Mouse (Mus musculus): ENCODE measurements around the gene Dmd. TPM values are rescaled to one million over a fixed set of nuclear protein-coding genes. Genes with fewer than 3 reads are reported as not detected.
"Not testable (repeated sequence)": the region's sequence is repeated elsewhere in the genome, so short reads cannot be mapped to it uniquely, and the experiment has no call there.

Gene Dmd
- polyA plus RNA-seq, 1 experiment from 2014 or later, result 14.6 TPM

DNA sequence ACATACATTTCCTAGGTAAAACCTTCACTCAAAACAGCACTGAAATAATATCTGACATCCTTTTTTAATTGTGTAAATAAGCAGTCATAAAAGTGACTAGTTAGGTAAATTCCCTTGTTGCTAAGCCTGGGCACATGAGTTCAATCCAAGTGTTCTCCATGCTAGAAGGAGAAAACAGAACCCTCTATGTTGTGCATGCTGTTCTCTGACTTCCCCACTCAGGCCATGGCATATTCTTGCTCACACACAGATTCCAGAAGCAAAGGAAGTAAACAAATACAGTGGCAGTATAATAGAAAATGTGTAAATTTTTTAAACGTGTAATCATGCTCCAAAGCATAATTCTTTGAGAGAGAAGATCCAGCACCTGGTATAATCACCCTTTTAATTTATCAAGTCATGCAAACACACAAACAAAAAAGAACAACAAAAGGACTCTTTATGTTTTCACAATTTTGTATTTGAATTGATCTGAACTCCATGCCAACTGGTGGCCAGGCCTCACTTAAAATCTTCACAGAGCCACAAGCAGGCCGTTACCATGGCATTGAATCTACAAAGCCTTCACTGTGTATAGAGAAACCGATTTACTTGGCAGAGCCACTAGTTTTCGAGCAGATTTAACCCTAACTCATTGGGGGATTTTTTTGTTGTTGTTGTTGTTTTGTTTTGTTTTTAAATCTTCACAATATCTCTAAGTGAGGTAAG lies 797.8 kb downstream of the Dmd start:
- Histone ChIP-seq H3K36me3 (ENCODE audit: control insufficient read depth, insufficient read depth) (no peaks in the 10 kb centered on the region), H3K9ac (ENCODE audit: low read depth, low read length) (no peak overlapping the region), H3K9me3 (ENCODE audit: control insufficient read depth) (no peaks in the 10 kb centered on the region), H3K4me1 (replicated peaks; ENCODE audit: control insufficient read depth, insufficient read depth, low read length) (no peaks in the 10 kb centered on the region), H3K27ac (ENCODE audit: low read depth, low read length) (no peak overlapping the region), H3K4me2 (replicated peaks; ENCODE audit: low read depth) (no peak overlapping the region), H3K27me3 (replicated peaks; ENCODE audit: control insufficient read depth, insufficient read depth, low read length) (no peaks in the 10 kb centered on the region), H3K4me3 (ENCODE audit: low read depth, low read length) (no peak overlapping the region)
- no peak for TF ChIP-seq CTCF (IDR thresholded peaks at IDR 0.05; ENCODE audit: low read depth)
- ATAC-seq, result no peak
- 62% methylated on average over 4 of the region's 4 CpGs for WGBS

GRCm38 (mm10) chrX:83787406-83787805 lies 838.7 kb downstream of the Dmd start:
- H3K9me3 ChIP-seq (ENCODE audit: control insufficient read depth), result no peaks in the 10 kb centered on the region
- no peak overlapping the region for H3K4me3 ChIP-seq (ENCODE audit: low read depth, low read length)
- H3K4me1 ChIP-seq (replicated peaks; ENCODE audit: control insufficient read depth, insufficient read depth, low read length), result no peaks in the 10 kb centered on the region
- TF ChIP-seq CTCF (IDR thresholded peaks at IDR 0.05; ENCODE audit: low read depth), result no peak
- no peaks in the 10 kb centered on the region for H3K27me3 ChIP-seq (replicated peaks; ENCODE audit: control insufficient read depth, insufficient read depth, low read length)
- no peak overlapping the region for H3K27ac ChIP-seq (ENCODE audit: low read depth, low read length)
- no peak overlapping the region for H3K9ac ChIP-seq (ENCODE audit: low read depth, low read length)
- H3K36me3 ChIP-seq (ENCODE audit: control insufficient read depth, insufficient read depth), result no peaks in the 10 kb centered on the region
- ATAC-seq, result no peak
- no peak overlapping the region for H3K4me2 ChIP-seq (replicated peaks; ENCODE audit: low read depth)

GRCm38 (mm10) chrX:83867469-83867868 lies 918.8 kb downstream of the Dmd start:
- not testable (repeated sequence) for ATAC-seq; H3K4me3 ChIP-seq (ENCODE audit: low read depth, low read length); H3K4me2 ChIP-seq (replicated peaks; ENCODE audit: low read depth); H3K9me3 ChIP-seq (ENCODE audit: control insufficient read depth); H3K36me3 ChIP-seq (ENCODE audit: control insufficient read depth, insufficient read depth); H3K9ac ChIP-seq (ENCODE audit: low read depth, low read length); H3K4me1 ChIP-seq (replicated peaks; ENCODE audit: control insufficient read depth, insufficient read depth, low read length); H3K27ac ChIP-seq (ENCODE audit: low read depth, low read length); H3K27me3 ChIP-seq (replicated peaks; ENCODE audit: control insufficient read depth, insufficient read depth, low read length)
- 47% methylated on average over 9 of the region's 9 CpGs for WGBS
- TF ChIP-seq CTCF (IDR thresholded peaks at IDR 0.05; ENCODE audit: low read depth), result peak; percentile 61

DNA sequence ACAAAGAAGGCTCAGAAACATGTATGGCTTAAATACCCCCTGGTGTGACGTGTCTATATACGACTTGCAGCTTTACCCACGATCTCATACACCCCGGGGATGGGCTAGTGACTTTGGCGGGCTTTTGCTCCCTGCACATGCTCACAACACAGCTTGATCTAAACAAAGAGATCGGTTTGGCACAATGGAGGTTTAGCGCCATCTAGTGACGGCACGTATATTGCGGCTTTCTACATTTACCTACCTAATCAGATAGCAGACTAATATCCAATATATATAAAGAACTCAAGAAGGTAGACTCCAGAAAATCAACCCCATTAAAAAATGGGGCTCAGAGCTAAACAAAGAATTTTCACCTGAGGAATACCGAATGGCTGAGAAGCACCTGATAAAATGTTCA lies 926.7 kb downstream of the Dmd start:
- ATAC-seq; H3K9ac ChIP-seq (ENCODE audit: low read depth, low read length); H3K9me3 ChIP-seq (ENCODE audit: control insufficient read depth); H3K27ac ChIP-seq (ENCODE audit: low read depth, low read length); H3K4me3 ChIP-seq (ENCODE audit: low read depth, low read length); H3K36me3 ChIP-seq (ENCODE audit: control insufficient read depth, insufficient read depth); H3K4me1 ChIP-seq (replicated peaks; ENCODE audit: control insufficient read depth, insufficient read depth, low read length); H3K27me3 ChIP-seq (replicated peaks; ENCODE audit: control insufficient read depth, insufficient read depth, low read length); H3K4me2 ChIP-seq (replicated peaks; ENCODE audit: low read depth): not testable (repeated sequence)
- WGBS, result 85% methylated on average over 11 of the region's 11 CpGs
- TF ChIP-seq CTCF (IDR thresholded peaks at IDR 0.05; ENCODE audit: low read depth), result peak; percentile 24; the same call in 1 of the 2 replicates

GRCm38 (mm10) chrX:83975895-83976294 lies 1027.2 kb downstream of the Dmd start:
- Histone ChIP-seq H3K9ac (ENCODE audit: low read depth, low read length) (no peak overlapping the region), H3K4me2 (replicated peaks; ENCODE audit: low read depth) (no peak overlapping the region), H3K27ac (ENCODE audit: low read depth, low read length) (no peak overlapping the region), H3K4me3 (ENCODE audit: low read depth, low read length) (no peak overlapping the region), H3K36me3 (ENCODE audit: control insufficient read depth, insufficient read depth) (no peaks in the 10 kb centered on the region), H3K27me3 (replicated peaks; ENCODE audit: control insufficient read depth, insufficient read depth, low read length) (no peaks in the 10 kb centered on the region), H3K4me1 (replicated peaks; ENCODE audit: control insufficient read depth, insufficient read depth, low read length) (no peaks in the 10 kb centered on the region), H3K9me3 (ENCODE audit: control insufficient read depth) (no peaks in the 10 kb centered on the region)
- no peak for ATAC-seq
- WGBS, result 31% methylated on average over 1 of the region's 1 CpGs
- no peak for TF ChIP-seq CTCF (IDR thresholded peaks at IDR 0.05; ENCODE audit: low read depth)

DNA sequence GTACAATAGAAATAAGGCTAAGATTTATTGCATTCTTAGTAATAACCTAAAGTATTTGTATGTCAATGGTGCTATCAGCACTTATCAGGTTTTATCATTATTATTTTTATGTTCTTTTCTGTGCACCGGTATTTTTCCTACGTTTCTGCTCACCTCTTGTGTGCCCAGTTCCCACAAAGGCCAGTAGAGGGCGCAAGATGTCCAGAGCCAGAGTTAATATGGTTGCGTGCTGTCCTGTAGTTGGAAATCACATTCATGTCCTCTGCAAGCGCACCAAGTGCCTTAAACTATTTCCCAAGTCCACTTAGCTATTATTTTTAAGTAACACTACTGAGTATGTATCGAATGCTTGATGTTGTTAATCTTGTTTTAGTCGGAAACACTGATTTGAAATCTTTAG lies 1052.6 kb downstream of the Dmd start:
- peak; percentile 82 for TF ChIP-seq CTCF (IDR thresholded peaks at IDR 0.05; ENCODE audit: low read depth)
- no peak overlapping the region for H3K4me2 ChIP-seq (replicated peaks; ENCODE audit: low read depth)
- no peak overlapping the region for H3K27ac ChIP-seq (ENCODE audit: low read depth, low read length)
- H3K4me3 ChIP-seq (ENCODE audit: low read depth, low read length), result no peak overlapping the region
- no peak overlapping the region for H3K9ac ChIP-seq (ENCODE audit: low read depth, low read length)
- H3K27me3 ChIP-seq (replicated peaks; ENCODE audit: control insufficient read depth, insufficient read depth, low read length), result no peaks in the 10 kb centered on the region
- ATAC-seq, result no peak
- WGBS, result 36% methylated on average over 7 of the region's 7 CpGs
- no peaks in the 10 kb centered on the region for H3K4me1 ChIP-seq (replicated peaks; ENCODE audit: control insufficient read depth, insufficient read depth, low read length)
- H3K9me3 ChIP-seq (ENCODE audit: control insufficient read depth), result no peaks in the 10 kb centered on the region
- no peaks in the 10 kb centered on the region for H3K36me3 ChIP-seq (ENCODE audit: control insufficient read depth, insufficient read depth)

GRCm38 (mm10) chrX:84062431-84062830 lies 1113.8 kb downstream of the Dmd start:
- not testable (repeated sequence) for H3K9ac ChIP-seq (ENCODE audit: low read depth, low read length); H3K27me3 ChIP-seq (replicated peaks; ENCODE audit: control insufficient read depth, insufficient read depth, low read length); H3K27ac ChIP-seq (ENCODE audit: low read depth, low read length); ATAC-seq; H3K36me3 ChIP-seq (ENCODE audit: control insufficient read depth, insufficient read depth); H3K4me2 ChIP-seq (replicated peaks; ENCODE audit: low read depth); H3K4me3 ChIP-seq (ENCODE audit: low read depth, low read length); H3K9me3 ChIP-seq (ENCODE audit: control insufficient read depth); H3K4me1 ChIP-seq (replicated peaks; ENCODE audit: control insufficient read depth, insufficient read depth, low read length)
- WGBS, result 96% methylated on average over 3 of the region's 3 CpGs
